Mouse (Mus musculus): ENCODE measurements at regions not wholly inside any gene's neighbourhood (a gene's known extent, or its start where the extent isn't known, plus 50 kb on each side); places are given as distances from the start of the nearest gene placed in this dataset.

GRCm38 (mm10) chr3:124157858-124158655 lies 162.6 kb upstream of the Tram1l1 start:
- TF ChIP-seq KAT2A (IDR thresholded peaks at IDR 0.05; ENCODE audit: insufficient replicate concordance, low read length) (no peak), TBP (conservative IDR thresholded peaks at IDR 0.05; ENCODE audit: low read depth, low read length) (no peak), TCF12 (IDR thresholded peaks at IDR 0.05; ENCODE audit: low read depth, low read length) (no peak), SMC3 (IDR thresholded peaks at IDR 0.05; ENCODE audit: low read depth, low read length) (no peak), CTCF (conservative IDR thresholded peaks at IDR 0.05 in 1 of 2, IDR thresholded peaks at IDR 0.05 in 1 of 2; ENCODE audit: low read depth in 2 of 2, low read length in 2 of 2) (no peak), MAZ (IDR thresholded peaks at IDR 0.05; ENCODE audit: low read depth, low read length) (no peak), POLR2A (IDR thresholded peaks at IDR 0.05; ENCODE audit: low read depth, low read length) (no peak), USF1 (IDR thresholded peaks at IDR 0.05; ENCODE audit: low read depth, low read length) (no peak), EP300 (IDR thresholded peaks at IDR 0.05; ENCODE audit: low read length) (no peak), CHD2 (IDR thresholded peaks at IDR 0.05; ENCODE audit: low read length) (no peak), BHLHE40 (IDR thresholded peaks at IDR 0.05; ENCODE audit: low read depth, low read length) (no peak), RAD21 (IDR thresholded peaks at IDR 0.05; ENCODE audit: low read depth, low read length) (no peak)
